Mouse (Mus musculus): ENCODE measurements around the gene Ttll3. TPM values are rescaled to one million over a fixed set of nuclear protein-coding genes. Genes with fewer than 3 reads are reported as not detected.
A peak's percentile ranks its signal among the peaks of the same experiment; 100 is the strongest.

Gene Ttll3
- polyA plus RNA-seq, 1 experiment from 2014 or later: 1.8 TPM

GRCm38 (mm10) chr6:113366639-113367038 is 22.4 kb upstream of the Ttll3 start:
- Histone ChIP-seq H3K79me2 (ENCODE audit: inconsistent target) (no peaks in the 10 kb centered on the region), H3K36me3 (ENCODE audit: inconsistent target) (peaks cover 48% of the 10 kb centered on the region), H3K4me3 (ENCODE audit: inconsistent target) (no peak overlapping the region), H3K27ac (no peak overlapping the region)
- 91% methylated on average over 3 of the region's 6 CpGs for WGBS (ENCODE audit: missing documents)

GRCm38 (mm10) chr6:113367574-113367973 is 21.5 kb upstream of the Ttll3 start:
- Histone ChIP-seq H3K4me3 (ENCODE audit: inconsistent target) (no peak overlapping the region), H3K79me2 (ENCODE audit: inconsistent target) (no peaks in the 10 kb centered on the region), H3K36me3 (ENCODE audit: inconsistent target) (peaks cover 55% of the 10 kb centered on the region), H3K27ac (no peak overlapping the region)
- WGBS (ENCODE audit: missing documents): 100% methylated on average over 1 of the region's 1 CpGs

- 91% methylated on average over 7 of the region's 7 CpGs for WGBS (ENCODE audit: missing documents)
- H3K4me3 ChIP-seq (ENCODE audit: inconsistent target): no peak overlapping the region
- no peaks in the 10 kb centered on the region for H3K79me2 ChIP-seq (ENCODE audit: inconsistent target)
- no peak overlapping the region for H3K27ac ChIP-seq
- peaks cover 61% of the 10 kb centered on the region for H3K36me3 ChIP-seq (ENCODE audit: inconsistent target)
These were observed 20.9 kb upstream of the Ttll3 start for GRCm38 (mm10) chr6:113368124-113368523.

- 98% methylated on average over 4 of the region's 5 CpGs for WGBS (ENCODE audit: missing documents)
- no peak overlapping the region for H3K4me3 ChIP-seq (ENCODE audit: inconsistent target)
- H3K36me3 ChIP-seq (ENCODE audit: inconsistent target): peaks cover 65% of the 10 kb centered on the region
- no peak overlapping the region for H3K27ac ChIP-seq
- no peaks in the 10 kb centered on the region for H3K79me2 ChIP-seq (ENCODE audit: inconsistent target)
These were observed 20.5 kb upstream of the Ttll3 start for GRCm38 (mm10) chr6:113368577-113368976.

GRCm38 (mm10) chr6:113370194-113370929 is 18.7 kb upstream of the Ttll3 start:
- H3K79me2 ChIP-seq (ENCODE audit: inconsistent target): no peaks in the 10 kb centered on the region
- H3K27ac ChIP-seq: no peak overlapping the region
- WGBS (ENCODE audit: missing documents): 96% methylated on average over 20 of the region's 20 CpGs
- no peak overlapping the region for H3K4me3 ChIP-seq (ENCODE audit: inconsistent target)
- H3K36me3 ChIP-seq (ENCODE audit: inconsistent target): peaks cover 83% of the 10 kb centered on the region

- 94% methylated on average over 4 of the region's 4 CpGs for WGBS (ENCODE audit: missing documents)
- no peak overlapping the region for H3K27ac ChIP-seq
- H3K79me2 ChIP-seq (ENCODE audit: inconsistent target): peaks cover 6% of the 10 kb centered on the region
- peaks cover 72% of the 10 kb centered on the region for H3K36me3 ChIP-seq (ENCODE audit: inconsistent target)
- H3K4me3 ChIP-seq (ENCODE audit: inconsistent target): no peak overlapping the region
These were observed 15.6 kb upstream of the Ttll3 start for GRCm38 (mm10) chr6:113373491-113373890.

GRCm38 (mm10) chr6:113377172-113377495 is 11.9 kb upstream of the Ttll3 start:
- Histone ChIP-seq H3K36me3 (ENCODE audit: inconsistent target) (peaks cover 58% of the 10 kb centered on the region), H3K27ac (peak overlapping the region; percentile 100), H3K4me3 (ENCODE audit: inconsistent target) (peak overlapping the region; percentile 98), H3K79me2 (ENCODE audit: inconsistent target) (peaks cover 42% of the 10 kb centered on the region)
- WGBS (ENCODE audit: missing documents): 5% methylated on average over 7 of the region's 7 CpGs

- 1% methylated on average over 61 of the region's 61 CpGs for WGBS (ENCODE audit: missing documents)
- Histone ChIP-seq H3K27ac (peak within 1 kb of the TSS; percentile 100), H3K4me3 (ENCODE audit: inconsistent target) (peak within 1 kb of the TSS; percentile 98), H3K79me2 (ENCODE audit: inconsistent target) (peaks cover 48% of the 10 kb centered on the region), H3K36me3 (ENCODE audit: inconsistent target) (peaks cover 57% of the 10 kb centered on the region)
These were observed 11.3 kb upstream of the Ttll3 start, which contains the start of the genes Tada3 and Arpc4 for GRCm38 (mm10) chr6:113377496-113378385. TSS of gene Tada3 (minus strand) at chr6:113377883. TSS of gene Arpc4 (plus strand) at chr6:113378115.

GRCm38 (mm10) chr6:113379246-113379645 is 9.8 kb upstream of the Ttll3 start:
- 1% methylated on average over 6 of the region's 6 CpGs for WGBS (ENCODE audit: missing documents)
- H3K79me2 ChIP-seq (ENCODE audit: inconsistent target): peaks cover 63% of the 10 kb centered on the region
- H3K36me3 ChIP-seq (ENCODE audit: inconsistent target): peaks cover 57% of the 10 kb centered on the region
- H3K27ac ChIP-seq: peak overlapping the region; percentile 100
- peak overlapping the region; percentile 98 for H3K4me3 ChIP-seq (ENCODE audit: inconsistent target)

- peak overlapping the region; percentile 98; the same call in 1 of the 2 replicates for H3K4me3 ChIP-seq (ENCODE audit: inconsistent target)
- H3K27ac ChIP-seq: peak overlapping the region; percentile 100
- WGBS (ENCODE audit: missing documents): 93% methylated on average over 11 of the region's 11 CpGs
- H3K36me3 ChIP-seq (ENCODE audit: inconsistent target): peaks cover 57% of the 10 kb centered on the region
- H3K79me2 ChIP-seq (ENCODE audit: inconsistent target): peaks cover 75% of the 10 kb centered on the region
These were observed 8.6 kb upstream of the Ttll3 start for GRCm38 (mm10) chr6:113380480-113380879.

GRCm38 (mm10) chr6:113384351-113384927 is 4.6 kb upstream of the Ttll3 start:
- H3K36me3 ChIP-seq (ENCODE audit: inconsistent target): peaks cover 92% of the 10 kb centered on the region
- 98% methylated on average over 8 of the region's 8 CpGs for WGBS (ENCODE audit: missing documents)
- no peak overlapping the region for H3K27ac ChIP-seq
- peaks cover 86% of the 10 kb centered on the region for H3K79me2 ChIP-seq (ENCODE audit: inconsistent target)
- no peak overlapping the region for H3K4me3 ChIP-seq (ENCODE audit: inconsistent target)

GRCm38 (mm10) chr6:113385160-113385714 is 3.8 kb upstream of the Ttll3 start:
- Histone ChIP-seq H3K36me3 (ENCODE audit: inconsistent target) (peaks cover 98% of the 10 kb centered on the region), H3K79me2 (ENCODE audit: inconsistent target) (peaks cover 78% of the 10 kb centered on the region), H3K4me3 (ENCODE audit: inconsistent target) (no peak overlapping the region), H3K27ac (no peak overlapping the region)
- WGBS (ENCODE audit: missing documents): 86% methylated on average over 11 of the region's 11 CpGs

- Histone ChIP-seq H3K36me3 (ENCODE audit: inconsistent target) (peaks cover 94% of the 10 kb centered on the region), H3K27ac (no peak overlapping the region), H3K4me3 (ENCODE audit: inconsistent target) (no peak overlapping the region), H3K79me2 (ENCODE audit: inconsistent target) (peaks cover 70% of the 10 kb centered on the region)
- WGBS (ENCODE audit: missing documents): 60% methylated on average over 2 of the region's 3 CpGs
These were observed 3.0 kb upstream of the Ttll3 start for GRCm38 (mm10) chr6:113386025-113386424.

- H3K4me3 ChIP-seq (ENCODE audit: inconsistent target): no peak overlapping the region
- WGBS (ENCODE audit: missing documents): 88% methylated on average over 3 of the region's 3 CpGs
- H3K36me3 ChIP-seq (ENCODE audit: inconsistent target): peaks cover 68% of the 10 kb centered on the region
- no peak overlapping the region for H3K27ac ChIP-seq
- peaks cover 24% of the 10 kb centered on the region for H3K79me2 ChIP-seq (ENCODE audit: inconsistent target)
These were observed 1.7 kb downstream of the Ttll3 start for GRCm38 (mm10) chr6:113390715-113391114.
